Mouse (Mus musculus) gastrocnemius, postnatal 25 days (tissue): ENCODE results near the gene Cfap69. TPM values are rescaled to one million over a fixed set of nuclear protein-coding genes. Genes with fewer than 3 reads are reported as not detected.
"Not testable (repeated sequence)": the region's sequence is repeated elsewhere in the genome, so short reads cannot be mapped to it uniquely, and the experiment has no call there.

Experiments used
- DNase-seq: peaks from one replicate; pipeline ENCODE4 v3.0.0; 2022
- long read RNA-seq, 2 experiments: library from polyadenylated mRNA; stranded (forward); transcript quantifications; one replicate each; pipeline ENCODE4 v2.0.0; 2021
- total RNA-seq, 2 experiments: library from RNA; stranded (reverse); gene quantifications; 1 replicate in 1 of 2; 2 replicates in 1 of 2; pipeline ENCODE4 v1.2.3; 2021

Cfap69 gene
- 1 to 10 TPM in 1 of 2 experiments, not detected in 1; 1.0 TPM for total RNA-seq
- long read RNA-seq, experiment 1, result 0 reads
- long read RNA-seq, experiment 2, partial matches to known transcripts, result 0 of 1 reads
- long read RNA-seq, experiment 2, other reads (novel, unspliced or antisense), result 1 of 1 reads

GRCm38 (mm10) chr5:5663655-5664370 is at the start of gene Cfap69:
Gene Cfap69, minus strand, starts transcription at chr5:5664239.
- peak; percentile 21 for DNase-seq

GRCm38 (mm10) chr5:5711032-5711431 is 47.0 kb upstream of the Cfap69 start:
- DNase-seq, result no peak

- DNase-seq, result no peak
Measured at GRCm38 (mm10) chr5:5707341-5708278, 43.6 kb upstream of the Cfap69 start.

DNA sequence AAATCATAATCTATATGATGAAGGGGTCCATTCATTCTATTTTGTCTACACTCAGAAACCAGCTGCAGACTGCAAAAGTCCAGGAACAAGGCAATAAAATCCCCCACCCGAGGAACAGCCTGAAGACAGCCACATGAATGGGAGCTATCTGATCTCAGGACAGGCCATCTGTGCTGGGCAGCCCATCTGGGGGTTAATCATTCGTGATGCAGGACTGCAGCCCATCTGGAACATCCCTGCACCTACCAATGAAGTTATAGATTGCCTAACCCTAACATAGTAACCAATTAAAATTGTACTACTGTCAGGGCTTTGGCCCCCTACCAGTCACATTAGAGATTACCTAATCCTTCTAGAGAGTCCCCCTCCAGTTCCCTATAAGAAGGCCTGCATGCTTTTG is 41.0 kb upstream of the Cfap69 start:
- no peak for DNase-seq

DNA sequence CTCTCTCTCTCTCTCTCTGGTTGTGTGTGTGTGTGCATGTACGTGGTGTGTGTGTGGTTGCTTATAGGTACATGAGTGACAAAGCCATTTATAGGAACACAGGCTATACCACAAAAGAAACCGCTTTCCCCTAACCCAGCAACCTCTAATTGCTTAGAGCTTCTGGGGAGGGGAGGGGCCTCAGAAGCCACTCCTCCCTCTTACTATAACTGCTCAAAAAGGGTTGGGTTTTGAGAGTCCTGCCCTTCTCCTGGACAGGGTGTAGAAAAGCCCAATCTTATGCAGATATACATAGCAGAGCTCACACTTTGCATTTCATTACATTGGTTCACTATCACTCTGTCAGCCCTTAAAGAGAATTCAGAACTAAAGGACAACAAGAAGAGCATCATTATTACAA is 36.3 kb upstream of the Cfap69 start:
- DNase-seq, result no peak

DNA sequence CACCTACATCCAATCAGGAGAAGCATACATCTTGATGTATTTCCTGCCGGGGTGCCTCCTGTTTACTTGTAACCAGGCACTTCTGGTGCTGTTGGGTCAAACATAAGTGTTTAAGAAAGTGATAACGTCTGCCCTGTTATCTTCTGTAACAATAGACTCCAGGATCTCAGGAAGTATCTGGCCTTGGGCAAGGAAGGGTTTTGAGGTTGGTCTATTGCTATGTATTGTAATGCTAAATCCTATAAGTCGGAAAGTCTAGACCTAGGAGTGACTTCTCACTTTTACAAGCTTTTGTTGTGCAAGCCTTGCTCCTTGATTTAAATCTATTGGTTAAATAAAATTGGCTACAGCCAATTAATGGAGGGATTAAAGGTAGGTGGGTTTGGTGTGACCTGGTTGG is 34.8 kb upstream of the Cfap69 start:
- no peak for DNase-seq

DNA sequence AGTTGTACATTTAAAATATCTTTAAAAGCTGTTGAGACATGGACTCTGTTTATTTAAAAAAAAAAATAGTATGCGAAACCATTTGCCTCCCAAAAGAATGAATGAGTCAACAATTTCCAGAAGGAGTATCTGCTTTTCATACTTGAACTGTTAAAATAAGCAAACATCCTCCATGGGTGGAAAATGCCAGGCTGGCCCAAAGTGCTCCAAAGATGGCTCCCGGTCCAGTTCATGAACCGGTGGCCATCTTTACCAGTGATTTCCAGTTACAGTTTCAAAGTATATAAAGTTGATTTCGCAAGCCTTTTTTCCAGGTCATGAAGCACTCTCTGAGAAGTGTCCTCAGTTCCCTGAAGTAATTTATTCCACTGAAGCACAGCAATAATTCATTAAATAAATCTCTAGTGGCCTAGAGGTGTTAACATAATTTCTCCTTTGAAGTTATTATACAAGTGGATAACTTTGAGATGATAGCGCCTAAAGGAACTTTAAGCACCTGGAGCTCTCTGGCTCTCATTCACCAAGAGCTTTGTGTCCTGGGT is 31.4 kb upstream of the Cfap69 start:
- no peak for DNase-seq

- DNase-seq, result peak; percentile 45
Measured at GRCm38 (mm10) chr5:5693956-5694653, 30.1 kb upstream of the Cfap69 start, which contains the start of gene Steap2. Gene Steap2, minus strand, starts transcription at chr5:5694578.

DNA sequence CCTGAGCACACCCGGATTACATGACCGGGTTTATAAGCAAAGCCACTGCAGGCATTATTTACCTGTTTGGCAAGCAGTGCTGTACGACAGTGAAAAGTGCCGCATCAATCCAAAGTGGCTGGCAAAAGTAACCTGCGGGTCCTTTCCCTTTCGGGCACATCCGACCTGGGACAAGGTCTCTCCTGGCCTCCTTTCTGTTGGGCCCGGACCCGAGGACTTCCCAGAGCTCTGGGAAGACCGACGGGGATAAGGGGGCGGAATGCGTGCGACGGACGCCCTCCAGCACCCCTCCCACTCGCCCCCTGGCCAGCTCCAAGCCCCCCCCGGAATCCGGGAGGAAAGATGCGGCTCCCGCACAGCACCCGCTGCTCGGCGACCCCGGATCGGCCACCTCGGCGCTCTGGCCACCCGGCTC is 29.5 kb upstream of the Cfap69 start:
- no peak for DNase-seq

GRCm38 (mm10) chr5:5692167-5692738 is 28.2 kb upstream of the Cfap69 start:
- DNase-seq, result no peak

DNA sequence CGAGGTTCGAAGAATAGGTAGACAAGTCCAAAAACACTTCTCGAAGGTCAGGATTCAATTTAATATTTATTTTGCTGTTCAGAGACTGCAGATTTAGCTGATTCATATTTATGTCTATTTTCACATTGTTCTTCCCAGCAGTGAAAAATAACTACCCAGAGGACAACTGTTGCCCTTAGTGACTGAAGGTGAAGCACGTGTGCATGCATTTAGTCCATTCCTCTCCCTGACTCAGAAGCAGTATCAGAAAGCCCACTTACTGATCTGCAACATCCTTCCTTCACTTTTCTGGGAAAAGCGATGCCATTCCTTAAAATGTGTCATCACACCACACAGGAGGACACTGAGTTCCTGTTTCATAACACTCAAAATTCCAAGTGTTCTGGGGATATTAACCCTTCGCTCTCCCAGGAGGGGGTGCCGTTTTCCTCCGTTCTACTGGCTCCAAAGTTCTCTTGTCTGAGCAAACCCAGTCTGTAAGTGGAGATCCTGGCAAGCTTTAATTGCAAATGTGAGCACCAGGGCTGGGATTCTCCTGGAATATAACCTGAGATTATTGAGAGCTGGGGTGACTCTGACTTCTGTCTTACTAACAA is 25.0 kb upstream of the Cfap69 start:
- DNase-seq, result no peak

DNA sequence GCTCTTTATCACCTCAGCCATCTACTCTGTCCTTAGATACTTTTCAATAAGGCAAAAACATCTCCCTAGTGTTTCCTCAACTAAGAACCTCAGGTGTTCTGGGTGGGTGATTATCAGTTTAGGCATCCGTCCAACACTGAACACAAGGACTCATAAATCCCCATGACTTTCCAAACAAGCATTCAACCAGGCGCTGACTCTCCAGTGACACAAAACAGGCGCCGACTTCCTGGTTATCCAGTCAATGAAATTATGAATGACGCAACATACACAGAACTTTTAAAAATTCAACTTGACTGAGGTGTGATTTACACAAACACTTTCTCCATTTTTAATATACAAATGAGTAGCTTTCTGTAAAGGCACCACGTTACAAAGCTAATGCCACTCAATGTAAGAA is 24.2 kb upstream of the Cfap69 start:
- DNase-seq, result no peak

- DNase-seq, result no peak
Measured at GRCm38 (mm10) chr5:5686973-5687372, 22.9 kb upstream of the Cfap69 start.

GRCm38 (mm10) chr5:5684946-5685345 is 20.9 kb upstream of the Cfap69 start:
- DNase-seq, result not testable (repeated sequence)

- no peak for DNase-seq
Measured at GRCm38 (mm10) chr5:5683292-5683691, 19.3 kb upstream of the Cfap69 start.

DNA sequence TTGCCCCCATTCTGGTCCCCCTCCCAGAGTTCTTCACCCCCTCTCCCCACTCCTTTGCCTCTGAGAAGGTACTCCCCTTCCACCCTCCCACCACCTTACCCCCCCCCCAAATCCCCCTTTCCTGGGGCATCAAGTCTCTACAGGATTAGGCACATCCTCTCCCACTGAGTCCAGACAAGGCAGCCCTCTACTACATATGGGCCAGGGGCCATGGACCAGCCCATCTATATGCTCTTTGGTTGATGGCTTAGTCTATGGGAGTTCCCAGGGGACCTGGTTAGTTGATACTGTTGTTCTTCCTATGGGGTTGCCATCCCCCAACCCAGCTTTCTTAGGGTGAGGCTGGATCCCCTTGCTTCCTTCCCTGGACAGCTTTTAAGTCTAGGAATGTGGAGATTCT is 15.4 kb upstream of the Cfap69 start:
- no peak for DNase-seq

- no peak for DNase-seq
Measured at GRCm38 (mm10) chr5:5676082-5676481, 12.0 kb upstream of the Cfap69 start.

GRCm38 (mm10) chr5:5668920-5669319 is 4.9 kb upstream of the Cfap69 start:
- DNase-seq, result no peak

- DNase-seq, result no peak
Measured at GRCm38 (mm10) chr5:5664371-5664926, 410 bp upstream of the Cfap69 start.

GRCm38 (mm10) chr5:5663057-5663456 is 982 bp downstream of the Cfap69 start:
- no peak for DNase-seq

- no peak for DNase-seq
Measured at GRCm38 (mm10) chr5:5658680-5659079, 5.4 kb downstream of the Cfap69 start.
